Mouse (Mus musculus): ENCODE results near the gene Hnrnpm. TPM values are rescaled to one million over a fixed set of nuclear protein-coding genes. Genes with fewer than 3 reads are reported as not detected.

Hnrnpm gene
- polyA plus RNA-seq, 1 experiment from 2014 or later = 122 TPM

- no peak overlapping the region for H3K4me2 ChIP-seq (replicated peaks; ENCODE audit: low read depth)
- H3K36me3 ChIP-seq (ENCODE audit: control insufficient read depth, insufficient read depth, low read length) = 0 out of 2 replicates have a peak, but pooled peaks cover 3% of the 10 kb centered on the region
- H3K9me3 ChIP-seq (ENCODE audit: control insufficient read depth, low read length) = no peaks in the 10 kb centered on the region
- WGBS = 76% methylated on average over 3 of the region's 3 CpGs
- no peak overlapping the region for H3K27ac ChIP-seq (replicated peaks)
- H3K27me3 ChIP-seq (ENCODE audit: control insufficient read depth, insufficient read depth, low read length) = no peaks in the 10 kb centered on the region
- no peak overlapping the region for H3K9ac ChIP-seq (ENCODE audit: low read length)
- no peak overlapping the region for H3K4me3 ChIP-seq (ENCODE audit: low read depth, low read length)
- DNase-seq (ENCODE audit: low spot score) (no peak), ATAC-seq (ENCODE audit: low FRiP score, low TSS enrichment) (no peak)
- TF ChIP-seq CTCF (IDR thresholded peaks at IDR 0.05; ENCODE audit: low read depth) = no peak
- TF ChIP-seq EP300 (optimal IDR thresholded peaks at IDR 0.05) = no peak
- no peaks in the 10 kb centered on the region for H3K4me1 ChIP-seq (replicated peaks; ENCODE audit: control insufficient read depth, insufficient read depth)
Measured at GRCm38 (mm10) chr17:33709834-33710233, 23.2 kb upstream of the Hnrnpm start.

- H3K9ac ChIP-seq (ENCODE audit: low read length) = no peak overlapping the region
- ATAC-seq (ENCODE audit: low FRiP score, low TSS enrichment) (no peak), DNase-seq (ENCODE audit: low spot score) (no peak)
- TF ChIP-seq CTCF (IDR thresholded peaks at IDR 0.05; ENCODE audit: low read depth) (no peak), EP300 (optimal IDR thresholded peaks at IDR 0.05) (no peak)
- no peaks in the 10 kb centered on the region for H3K27me3 ChIP-seq (ENCODE audit: control insufficient read depth, insufficient read depth, low read length)
- 86% methylated on average over 9 of the region's 9 CpGs for WGBS
- peaks cover 5% of the 10 kb centered on the region; the same call in 1 of the 2 replicates for H3K36me3 ChIP-seq (ENCODE audit: control insufficient read depth, insufficient read depth, low read length)
- H3K4me3 ChIP-seq (ENCODE audit: low read depth, low read length) = no peak overlapping the region
- H3K4me1 ChIP-seq (replicated peaks; ENCODE audit: control insufficient read depth, insufficient read depth) = no peaks in the 10 kb centered on the region
- H3K4me2 ChIP-seq (replicated peaks; ENCODE audit: low read depth) = no peak overlapping the region
- H3K9me3 ChIP-seq (ENCODE audit: control insufficient read depth, low read length) = no peaks in the 10 kb centered on the region
- H3K27ac ChIP-seq (replicated peaks) = no peak overlapping the region
Measured at GRCm38 (mm10) chr17:33703091-33703490, 16.4 kb upstream of the Hnrnpm start.

DNA sequence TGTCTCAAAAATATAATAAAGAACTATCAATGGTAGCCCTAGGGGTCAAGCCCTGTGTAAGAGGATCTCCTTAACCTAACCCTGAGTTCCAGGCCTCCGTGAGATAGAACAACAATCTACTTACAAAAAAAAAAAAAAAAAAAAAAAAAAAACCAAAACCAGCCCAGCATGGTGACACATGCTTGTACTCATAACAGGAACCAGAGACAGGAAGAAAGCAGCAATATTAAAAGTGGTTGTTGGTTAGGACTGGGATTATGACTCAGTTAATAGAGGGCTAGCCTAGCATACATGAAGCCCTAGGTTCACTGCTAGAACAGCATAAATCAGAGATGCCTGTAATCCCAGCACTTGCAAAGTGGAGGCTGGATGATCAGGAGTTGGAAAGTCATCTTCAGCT lies 15.5 kb upstream of the Hnrnpm start:
- Histone ChIP-seq H3K4me1 (replicated peaks; ENCODE audit: control insufficient read depth, insufficient read depth) (no peaks in the 10 kb centered on the region), H3K36me3 (ENCODE audit: control insufficient read depth, insufficient read depth, low read length) (peaks cover 5% of the 10 kb centered on the region; the same call in 1 of the 2 replicates), H3K27me3 (ENCODE audit: control insufficient read depth, insufficient read depth, low read length) (no peaks in the 10 kb centered on the region), H3K9me3 (ENCODE audit: control insufficient read depth, low read length) (no peaks in the 10 kb centered on the region), H3K4me2 (replicated peaks; ENCODE audit: low read depth) (no peak overlapping the region), H3K27ac (replicated peaks) (no peak overlapping the region), H3K9ac (ENCODE audit: low read length) (no peak overlapping the region), H3K4me3 (ENCODE audit: low read depth, low read length) (no peak overlapping the region)
- no peak for ATAC-seq (ENCODE audit: low FRiP score, low TSS enrichment)
- 58% methylated on average over 1 of the region's 1 CpGs for WGBS
- DNase-seq (ENCODE audit: low spot score) = no peak
- TF ChIP-seq CTCF (IDR thresholded peaks at IDR 0.05; ENCODE audit: low read depth) (no peak), EP300 (optimal IDR thresholded peaks at IDR 0.05) (no peak)

DNA sequence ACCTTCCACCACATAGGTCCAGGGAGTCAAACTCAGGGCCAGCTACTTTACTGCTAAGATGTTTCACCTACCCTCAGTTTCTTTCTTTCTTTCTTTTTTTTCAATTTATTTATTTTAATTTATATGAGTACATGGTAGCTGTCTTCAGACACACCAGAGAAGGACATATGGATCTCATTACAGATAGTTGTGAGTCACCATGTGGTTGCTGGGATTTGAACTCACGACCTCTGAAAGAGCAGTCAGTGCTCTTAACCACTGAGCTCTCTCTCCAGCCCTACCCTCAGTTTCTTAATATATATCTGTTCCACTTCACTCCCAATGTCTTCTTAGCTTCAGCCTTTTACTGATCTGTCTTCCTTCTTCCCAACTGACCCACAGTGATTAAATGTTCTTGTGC lies 8.8 kb upstream of the Hnrnpm start:
- Histone ChIP-seq H3K4me2 (replicated peaks; ENCODE audit: low read depth) (no peak overlapping the region), H3K4me3 (ENCODE audit: low read depth, low read length) (no peak overlapping the region), H3K36me3 (ENCODE audit: control insufficient read depth, insufficient read depth, low read length) (peaks cover 2% of the 10 kb centered on the region; the same call in 1 of the 2 replicates), H3K9ac (ENCODE audit: low read length) (no peak overlapping the region), H3K4me1 (replicated peaks; ENCODE audit: control insufficient read depth, insufficient read depth) (no peaks in the 10 kb centered on the region), H3K9me3 (ENCODE audit: control insufficient read depth, low read length) (no peaks in the 10 kb centered on the region), H3K27me3 (ENCODE audit: control insufficient read depth, insufficient read depth, low read length) (no peaks in the 10 kb centered on the region), H3K27ac (replicated peaks) (no peak overlapping the region)
- DNase-seq (ENCODE audit: low spot score) (no peak), ATAC-seq (ENCODE audit: low FRiP score, low TSS enrichment) (no peak)
- no peak for TF ChIP-seq CTCF (IDR thresholded peaks at IDR 0.05; ENCODE audit: low read depth)
- no peak for TF ChIP-seq EP300 (optimal IDR thresholded peaks at IDR 0.05)
- 86% methylated on average over 1 of the region's 1 CpGs for WGBS

- Histone ChIP-seq H3K9ac (ENCODE audit: low read length) (peak overlapping the region; percentile 99), H3K4me2 (replicated peaks; ENCODE audit: low read depth) (peak overlapping the region; percentile 87), H3K4me3 (ENCODE audit: low read depth, low read length) (peak overlapping the region; percentile 94), H3K27ac (replicated peaks) (peak overlapping the region; percentile 97), H3K9me3 (ENCODE audit: control insufficient read depth, low read length) (no peaks in the 10 kb centered on the region), H3K27me3 (ENCODE audit: control insufficient read depth, insufficient read depth, low read length) (no peaks in the 10 kb centered on the region), H3K4me1 (replicated peaks; ENCODE audit: control insufficient read depth, insufficient read depth) (peaks cover 3% of the 10 kb centered on the region; the same call in 1 of the 2 replicates), H3K36me3 (ENCODE audit: control insufficient read depth, insufficient read depth, low read length) (peaks cover 2% of the 10 kb centered on the region; the same call in 1 of the 2 replicates)
- under 1% methylated on average over 42 of the region's 42 CpGs for WGBS
- no peak for TF ChIP-seq EP300 (optimal IDR thresholded peaks at IDR 0.05)
- peak; percentile 28; the same call in 1 of the 2 replicates for TF ChIP-seq CTCF (IDR thresholded peaks at IDR 0.05; ENCODE audit: low read depth)
- DNase-seq (ENCODE audit: low spot score) (peak; percentile 98), ATAC-seq (ENCODE audit: low FRiP score, low TSS enrichment) (peak; percentile 98)
Measured at GRCm38 (mm10) chr17:33685249-33685653, 1.4 kb downstream of the Hnrnpm start.

- H3K4me2 ChIP-seq (replicated peaks; ENCODE audit: low read depth) = peak overlapping the region; percentile 87
- WGBS = under 1% methylated on average over 43 of the region's 44 CpGs
- H3K36me3 ChIP-seq (ENCODE audit: control insufficient read depth, insufficient read depth, low read length) = peaks cover 2% of the 10 kb centered on the region; the same call in 1 of the 2 replicates
- H3K9me3 ChIP-seq (ENCODE audit: control insufficient read depth, low read length) = no peaks in the 10 kb centered on the region
- H3K9ac ChIP-seq (ENCODE audit: low read length) = peak overlapping the region; percentile 99
- peaks cover 3% of the 10 kb centered on the region; the same call in 1 of the 2 replicates for H3K4me1 ChIP-seq (replicated peaks; ENCODE audit: control insufficient read depth, insufficient read depth)
- TF ChIP-seq CTCF (IDR thresholded peaks at IDR 0.05; ENCODE audit: low read depth) (peak; percentile 66), EP300 (optimal IDR thresholded peaks at IDR 0.05) (no peak)
- H3K27ac ChIP-seq (replicated peaks) = peak overlapping the region; percentile 97
- H3K27me3 ChIP-seq (ENCODE audit: control insufficient read depth, insufficient read depth, low read length) = no peaks in the 10 kb centered on the region
- H3K4me3 ChIP-seq (ENCODE audit: low read depth, low read length) = peak overlapping the region; percentile 94
- peak; percentile 76 for ATAC-seq (ENCODE audit: low FRiP score, low TSS enrichment)
- peak; percentile 73 for DNase-seq (ENCODE audit: low spot score)
Measured at GRCm38 (mm10) chr17:33684671-33685231, 1.9 kb downstream of the Hnrnpm start.

Measured in stomach, postnatal 0 days (tissue).